Mouse (Mus musculus) kidney, embryonic 14.5 days (tissue): ENCODE measurements around the gene Dkk2. TPM values are rescaled to one million over a fixed set of nuclear protein-coding genes. Genes with fewer than 3 reads are reported as not detected.
A peak's percentile ranks its signal among the peaks of the same experiment; 100 is the strongest.

Experiments used
- ATAC-seq: fragments of 200-750 bp; cut with Nextera tagmentation; 2 replicates; pipeline ENCODE4 v1.8.0; 2017; ENCODE audit warnings: moderate number of reproducible peaks, mild to moderate bottlenecking, moderate TSS enrichment, moderate library complexity; ENCODE audit not compliant: low FRiP score, low TSS enrichment
- H3K27ac ChIP-seq: fragments of 300-500 bp; sonication (generic); 2 replicates; pipeline ENCODE4 v1.5.1; 2014; ENCODE audit warnings: low read depth, mild to moderate bottlenecking, low read length, moderate library complexity, mixed read lengths
- H3K27me3 ChIP-seq: fragments of 300-500 bp; sonication (generic); 2 replicates; pipeline ENCODE4 v1.6.1; 2014; ENCODE audit warnings: mild to moderate bottlenecking, low read length; ENCODE audit not compliant: control insufficient read depth, insufficient read depth
- H3K36me3 ChIP-seq: fragments of 300-500 bp; sonication (generic); 2 replicates; pipeline ENCODE4 v1.6.1; 2014; ENCODE audit warnings: low read length, mixed read lengths; ENCODE audit not compliant: control insufficient read depth, insufficient read depth
- H3K4me1 ChIP-seq: fragments of 300-500 bp; sonication (generic); 2 replicates; pipeline ENCODE4 v1.6.1; 2014; ENCODE audit warnings: low read length, mixed read lengths; ENCODE audit not compliant: control insufficient read depth, insufficient read depth
- H3K4me2 ChIP-seq: fragments of 300-500 bp; sonication (generic); replicated peaks from 2 replicates; pipeline ENCODE4 v1.6.1; 2014; ENCODE audit warnings: low read depth, mild to moderate bottlenecking, low read length
- H3K4me3 ChIP-seq: fragments of 300-500 bp; sonication (generic); 2 replicates; pipeline ENCODE4 v1.5.1; 2014; ENCODE audit warnings: mild to moderate bottlenecking, low read length
- H3K9ac ChIP-seq: fragments of 300-500 bp; sonication (generic); 2 replicates; pipeline ENCODE4 v1.6.1; 2014; ENCODE audit warnings: low read depth, mild to moderate bottlenecking, low read length, moderate library complexity
- H3K9me3 ChIP-seq: fragments of 300-500 bp; sonication (generic); 2 replicates; pipeline ENCODE4 v1.6.1; 2016; ENCODE audit warnings: low read length; ENCODE audit not compliant: control insufficient read depth
- WGBS: fragments of 180-500 bp; shearing (Covaris S2); extraction: QIAGEN DNeasy Blood & Tissue Kit; methylation state at CpG from one replicate; pipeline ENCODE4 v1.1.7; 2014; 5-methylcytosine and 5-hydroxymethylcytosine counted together
- polyA plus RNA-seq: library from polyadenylated mRNA; unstranded; fragments of >200 nt; fragmentation: Nextera tagmentation; extraction: Ambion mirVana; gene quantifications from 2 replicates; pipeline ENCODE4 v1.2.1, GENCODE M21; 2014

The Dkk2 gene
- polyA plus RNA-seq, 1 experiment from 2014 or later = 9.6 TPM

DNA sequence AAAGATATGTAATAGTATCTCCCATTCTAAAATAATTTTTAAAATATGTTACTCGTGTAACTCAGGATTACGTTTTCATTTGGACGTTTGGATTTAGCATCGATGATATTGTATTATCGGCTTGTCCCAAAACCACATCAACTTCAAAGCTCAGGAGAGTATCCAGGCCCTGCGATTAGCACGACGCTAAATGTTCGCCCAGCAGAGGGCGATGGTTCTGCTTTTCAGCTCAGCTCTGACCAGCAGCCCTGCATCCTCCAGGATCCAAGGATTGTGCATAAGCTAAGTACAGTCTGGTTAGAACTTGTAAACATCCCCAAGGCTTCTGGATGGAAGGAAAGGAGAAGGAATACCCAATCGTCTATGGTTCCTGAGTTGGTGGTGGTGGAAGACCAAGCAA is 122.4 kb downstream of the Dkk2 start:
- ATAC-seq = peak; percentile 83
- Histone ChIP-seq H3K27me3 (no peaks in the 10 kb centered on the region), H3K4me1 (no peaks in the 10 kb centered on the region), H3K36me3 (no peaks in the 10 kb centered on the region), H3K27ac (no peak overlapping the region), H3K4me3 (no peak overlapping the region), H3K4me2 (no peak overlapping the region), H3K9ac (no peak overlapping the region), H3K9me3 (no peaks in the 10 kb centered on the region)
- WGBS = 28% methylated on average over 11 of the region's 11 CpGs

DNA sequence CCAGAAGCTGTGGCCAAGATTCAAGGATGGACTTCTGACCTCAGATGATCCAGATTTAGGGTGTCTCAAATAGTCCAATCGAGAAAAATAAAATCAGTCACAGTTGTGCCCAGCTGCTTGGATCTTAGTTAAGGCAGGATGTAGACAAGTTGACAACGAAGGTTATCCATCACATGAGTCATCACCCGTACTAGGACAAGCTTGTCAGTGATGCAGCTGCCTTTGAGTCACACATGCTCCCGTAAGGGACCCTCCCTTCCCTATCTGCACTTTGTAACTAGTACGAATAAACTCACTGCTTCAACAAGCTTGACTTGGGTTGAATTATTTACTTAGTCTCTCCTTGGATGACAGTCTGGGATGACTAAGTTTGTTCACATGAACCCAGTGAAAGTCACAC is 126.2 kb downstream of the Dkk2 start:
- no peaks in the 10 kb centered on the region for H3K4me1 ChIP-seq
- WGBS = 73% methylated on average over 5 of the region's 5 CpGs

GRCm38 (mm10) chr3:132219977-132220487 is 134.9 kb downstream of the Dkk2 start:
- no peaks in the 10 kb centered on the region for H3K4me1 ChIP-seq
- ATAC-seq = no peak
- H3K27me3 ChIP-seq = no peaks in the 10 kb centered on the region
- no peaks in the 10 kb centered on the region for H3K36me3 ChIP-seq
- no peak overlapping the region for H3K4me2 ChIP-seq
- no peak overlapping the region for H3K4me3 ChIP-seq
- H3K9ac ChIP-seq = no peak overlapping the region
- no peaks in the 10 kb centered on the region for H3K9me3 ChIP-seq
- 82% methylated on average over 7 of the region's 7 CpGs for WGBS
- no peak overlapping the region for H3K27ac ChIP-seq

More for the DNA sequence above, 126.2 kb downstream of the Dkk2 start:
- no peak overlapping the region for H3K4me3 ChIP-seq
- no peaks in the 10 kb centered on the region for H3K9me3 ChIP-seq
- ATAC-seq = no peak
- H3K27me3 ChIP-seq = no peaks in the 10 kb centered on the region
- H3K27ac ChIP-seq = no peak overlapping the region
- H3K4me2 ChIP-seq = no peak overlapping the region
- no peak overlapping the region for H3K9ac ChIP-seq
- no peaks in the 10 kb centered on the region for H3K36me3 ChIP-seq

DNA sequence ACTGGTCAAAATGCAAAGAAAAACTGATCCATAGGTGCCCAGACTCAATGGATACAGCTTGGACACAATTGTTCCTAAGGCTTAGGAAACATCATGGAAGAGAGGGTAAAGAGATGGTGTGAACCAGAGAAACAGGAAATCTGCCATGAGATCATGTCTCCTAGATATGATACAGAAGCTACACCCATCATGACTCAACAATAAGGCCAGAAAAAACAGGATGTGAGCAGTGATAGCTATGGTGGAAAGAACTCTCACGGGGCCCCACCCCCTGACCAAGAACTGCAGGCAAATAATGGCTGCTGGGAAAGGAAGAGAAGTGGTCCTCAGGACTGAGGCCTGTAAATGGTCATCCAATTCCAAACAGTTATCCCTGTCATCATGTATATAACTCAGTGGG is 142.5 kb downstream of the Dkk2 start:
- WGBS = 76% methylated on average over 1 of the region's 1 CpGs
- H3K27me3 ChIP-seq = no peaks in the 10 kb centered on the region

More for the DNA sequence above, 142.5 kb downstream of the Dkk2 start:
- no peaks in the 10 kb centered on the region for H3K9me3 ChIP-seq
- no peak overlapping the region for H3K9ac ChIP-seq
- no peak overlapping the region for H3K4me2 ChIP-seq
- no peaks in the 10 kb centered on the region for H3K4me1 ChIP-seq
- H3K4me3 ChIP-seq = no peak overlapping the region
- H3K36me3 ChIP-seq = no peaks in the 10 kb centered on the region
- ATAC-seq = no peak
- no peak overlapping the region for H3K27ac ChIP-seq
